Mouse (Mus musculus): ENCODE measurements at regions not wholly inside any gene's neighbourhood (a gene's known extent, or its start where the extent isn't known, plus 50 kb on each side); places are given as distances from the start of the nearest gene placed in this dataset.

DNA sequence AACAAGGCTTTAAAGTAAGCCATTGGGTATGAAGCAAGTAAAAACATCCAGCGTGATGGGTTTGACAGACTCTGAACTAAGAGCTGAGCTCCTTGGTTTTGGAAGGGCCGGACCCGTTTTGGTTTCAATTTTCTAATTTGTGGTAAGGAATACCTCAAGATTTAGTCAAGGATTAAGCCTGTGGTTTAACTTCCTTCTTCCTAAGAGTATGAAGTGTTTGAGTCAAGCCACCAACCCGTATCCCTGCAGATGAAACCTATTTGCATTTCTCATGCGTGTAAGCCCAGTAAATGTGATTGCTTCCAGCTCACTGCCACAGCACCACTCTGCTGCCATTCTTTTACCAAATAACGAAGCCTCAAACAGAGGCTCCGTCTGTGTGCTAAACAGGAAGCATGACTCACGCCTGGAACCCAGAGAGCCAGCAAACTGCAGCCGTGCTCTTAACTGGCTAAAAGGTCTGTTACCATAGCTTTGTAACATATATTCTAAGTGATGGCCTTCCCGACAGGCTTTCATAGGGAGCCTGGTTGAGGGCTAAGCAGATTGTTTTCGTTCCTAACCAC lies 149.7 kb downstream of the Etv1 start:
- H3K9ac ChIP-seq = no peak overlapping the region
- H3K4me1 ChIP-seq = peaks cover 8% of the 10 kb centered on the region
- H3K27me3 ChIP-seq = no peaks in the 10 kb centered on the region
- ATAC-seq (ENCODE audit: insufficient number of reproducible peaks, insufficient read depth, low FRiP score, low TSS enrichment) = peak; percentile 69; the same call in 1 of the 2 replicates
- H3K4me3 ChIP-seq = 0 out of 2 replicates have a peak overlapping the region, but pooled peaks have one; percentile 7
- H3K9me3 ChIP-seq = no peaks in the 10 kb centered on the region
- H3K27ac ChIP-seq = peak overlapping the region; percentile 65; the same call in 1 of the 2 replicates
- WGBS = 15% methylated on average over 11 of the region's 11 CpGs
- H3K36me3 ChIP-seq = no peaks in the 10 kb centered on the region
- H3K4me2 ChIP-seq (replicated peaks) = peak overlapping the region; percentile 35

DNA sequence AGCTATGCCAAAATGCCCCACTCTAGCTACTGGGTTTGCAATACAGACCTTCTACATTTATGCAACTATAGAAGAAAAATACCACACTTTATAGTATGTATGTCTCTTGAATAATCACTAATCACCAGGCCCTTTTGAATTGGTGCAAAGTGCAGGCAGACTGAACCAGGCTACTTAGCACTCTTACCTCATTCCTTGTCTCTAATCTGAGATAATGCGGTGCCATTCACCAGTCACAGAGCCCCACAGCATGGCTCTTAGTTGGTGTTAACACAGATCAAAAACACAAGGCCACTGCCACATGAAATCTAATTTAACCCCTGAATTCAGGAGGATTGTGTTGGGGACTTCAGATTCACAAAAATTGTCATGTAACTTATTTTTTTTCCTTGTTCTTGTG lies 150.5 kb downstream of the Etv1 start:
- Histone ChIP-seq H3K27ac (no peak overlapping the region), H3K4me2 (replicated peaks) (no peak overlapping the region), H3K4me3 (no peak overlapping the region), H3K4me1 (peaks cover 8% of the 10 kb centered on the region), H3K9me3 (no peaks in the 10 kb centered on the region), H3K27me3 (no peaks in the 10 kb centered on the region), H3K36me3 (no peaks in the 10 kb centered on the region), H3K9ac (no peak overlapping the region)
- 65% methylated on average over 1 of the region's 1 CpGs for WGBS
- no peak for ATAC-seq (ENCODE audit: insufficient number of reproducible peaks, insufficient read depth, low FRiP score, low TSS enrichment)

DNA sequence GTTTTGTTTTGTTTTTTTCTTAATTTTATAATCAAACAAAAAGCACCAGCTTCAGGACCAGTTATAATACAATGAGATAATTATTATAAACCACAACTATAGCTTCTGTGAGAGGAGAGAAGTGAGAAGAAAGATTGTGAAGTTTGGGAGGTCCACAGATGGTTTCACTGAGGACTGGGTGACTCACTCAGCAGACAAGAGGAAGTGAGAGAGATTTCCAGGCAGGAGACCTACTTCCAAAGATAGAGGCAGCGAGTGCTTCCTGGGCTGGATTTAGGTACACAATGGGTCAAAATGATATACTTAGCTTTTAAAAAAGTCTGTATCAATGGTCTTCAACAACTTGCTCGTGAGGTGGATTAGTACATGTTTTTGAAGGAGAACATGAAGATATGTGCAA lies 152.6 kb downstream of the Etv1 start:
- ATAC-seq (ENCODE audit: insufficient number of reproducible peaks, insufficient read depth, low FRiP score, low TSS enrichment) = no peak
- no peaks in the 10 kb centered on the region for H3K9me3 ChIP-seq
- no peaks in the 10 kb centered on the region for H3K36me3 ChIP-seq
- H3K27me3 ChIP-seq = no peaks in the 10 kb centered on the region
- H3K9ac ChIP-seq = no peak overlapping the region
- H3K4me3 ChIP-seq = no peak overlapping the region
- H3K4me2 ChIP-seq (replicated peaks) = no peak overlapping the region
- H3K4me1 ChIP-seq = peaks cover 8% of the 10 kb centered on the region
- WGBS = 82% methylated on average over 2 of the region's 2 CpGs
- no peak overlapping the region for H3K27ac ChIP-seq

DNA sequence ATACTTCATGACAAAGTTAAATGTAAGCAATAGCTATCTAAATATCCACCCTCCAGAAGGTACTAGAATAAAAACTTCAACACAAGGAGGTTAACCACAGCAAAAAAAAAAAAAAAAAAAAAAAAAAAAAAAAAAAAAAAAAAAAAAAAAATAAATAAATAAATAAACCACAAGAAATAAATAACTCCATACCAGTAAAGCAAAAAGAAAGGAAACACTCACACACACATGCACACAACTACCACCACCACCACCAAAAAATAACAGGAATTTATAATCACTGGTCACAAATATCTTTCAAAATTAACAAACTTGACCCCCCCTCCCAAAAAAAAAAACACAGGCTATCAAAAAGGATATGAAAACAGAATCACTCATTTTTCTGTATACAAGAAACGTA lies 180.4 kb downstream of the Etv1 start:
- Histone ChIP-seq H3K27ac (no peak overlapping the region), H3K4me3 (no peak overlapping the region), H3K36me3 (no peaks in the 10 kb centered on the region), H3K4me1 (no peaks in the 10 kb centered on the region), H3K9me3 (no peaks in the 10 kb centered on the region), H3K4me2 (replicated peaks) (no peak overlapping the region), H3K9ac (no peak overlapping the region), H3K27me3 (no peaks in the 10 kb centered on the region)
- WGBS = 58% methylated on average over 1 of the region's 1 CpGs
- no peak for ATAC-seq (ENCODE audit: insufficient number of reproducible peaks, insufficient read depth, low FRiP score, low TSS enrichment)

DNA sequence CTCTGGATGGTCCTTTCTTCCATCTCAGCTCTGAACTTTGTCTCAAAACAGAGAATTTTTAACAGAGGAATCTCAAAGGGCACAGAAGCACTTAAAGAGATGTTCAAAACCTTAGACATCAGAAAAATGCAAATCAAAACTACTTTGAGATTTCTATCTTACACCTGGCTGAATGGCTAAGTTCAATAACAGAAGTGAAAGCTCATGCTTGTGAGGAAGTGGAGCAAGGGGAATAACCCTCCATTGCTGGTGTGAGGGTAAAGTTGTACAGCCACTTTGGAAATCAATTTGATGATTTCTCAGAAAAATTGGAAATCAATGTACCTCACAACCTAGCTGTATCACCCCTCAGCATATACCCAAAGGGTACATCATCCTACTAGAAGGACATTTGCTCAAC lies 183.1 kb downstream of the Etv1 start:
- ATAC-seq (ENCODE audit: insufficient number of reproducible peaks, insufficient read depth, low FRiP score, low TSS enrichment) = no peak
- Histone ChIP-seq H3K4me3 (no peak overlapping the region), H3K9ac (no peak overlapping the region), H3K27ac (no peak overlapping the region), H3K4me1 (no peaks in the 10 kb centered on the region), H3K4me2 (replicated peaks) (no peak overlapping the region), H3K9me3 (no peaks in the 10 kb centered on the region), H3K36me3 (no peaks in the 10 kb centered on the region), H3K27me3 (no peaks in the 10 kb centered on the region)

DNA sequence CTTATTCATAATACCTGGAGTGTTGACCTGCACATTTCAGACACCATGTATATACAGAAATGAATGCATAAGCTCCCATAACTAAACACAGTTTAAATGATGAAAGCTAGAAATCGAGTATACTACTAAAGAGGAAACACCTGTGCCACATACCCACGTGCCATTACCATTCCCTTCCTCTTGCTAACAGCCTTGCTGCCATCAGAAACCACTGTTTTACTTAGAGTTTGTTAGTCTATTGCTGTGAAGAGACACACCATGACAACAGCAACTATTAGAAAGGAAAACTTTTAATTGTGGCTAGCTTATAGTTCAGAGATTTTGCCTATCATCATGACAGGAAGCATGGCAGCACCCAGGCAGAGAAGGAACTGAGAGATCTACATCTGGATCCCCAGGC lies 191.2 kb downstream of the Etv1 start:
- Histone ChIP-seq H3K4me3 (no peak overlapping the region), H3K4me1 (no peaks in the 10 kb centered on the region), H3K36me3 (no peaks in the 10 kb centered on the region), H3K27ac (no peak overlapping the region), H3K9me3 (no peaks in the 10 kb centered on the region), H3K27me3 (no peaks in the 10 kb centered on the region), H3K4me2 (replicated peaks) (no peak overlapping the region), H3K9ac (no peak overlapping the region)
- 75% methylated on average over 2 of the region's 2 CpGs for WGBS
- ATAC-seq (ENCODE audit: insufficient number of reproducible peaks, insufficient read depth, low FRiP score, low TSS enrichment) = no peak

DNA sequence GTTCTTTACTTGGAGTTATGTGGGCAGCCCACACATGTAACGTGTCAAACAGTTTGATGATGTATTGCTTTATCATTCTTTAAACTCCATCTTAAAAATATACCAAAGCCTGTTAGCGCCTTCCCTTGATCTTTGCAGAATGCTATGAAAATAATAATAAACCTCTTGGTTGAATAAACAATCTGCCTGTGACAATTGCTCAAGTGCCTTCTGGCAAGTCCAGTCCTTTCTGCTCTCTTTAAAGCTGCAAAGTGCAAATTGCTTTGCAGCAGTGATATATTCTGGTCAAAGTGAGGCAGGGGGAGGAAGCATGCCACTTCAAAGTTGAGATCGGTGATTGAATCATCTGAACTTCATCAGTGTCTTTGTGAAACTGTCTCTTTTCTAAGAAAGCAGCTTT lies 193.0 kb downstream of the Etv1 start:
- no peak overlapping the region for H3K27ac ChIP-seq
- no peak overlapping the region for H3K9ac ChIP-seq
- H3K9me3 ChIP-seq = no peaks in the 10 kb centered on the region
- no peak overlapping the region for H3K4me3 ChIP-seq
- no peaks in the 10 kb centered on the region for H3K4me1 ChIP-seq
- no peak for ATAC-seq (ENCODE audit: insufficient number of reproducible peaks, insufficient read depth, low FRiP score, low TSS enrichment)
- no peaks in the 10 kb centered on the region for H3K27me3 ChIP-seq
- H3K4me2 ChIP-seq (replicated peaks) = no peak overlapping the region
- 77% methylated on average over 3 of the region's 3 CpGs for WGBS
- no peaks in the 10 kb centered on the region for H3K36me3 ChIP-seq

DNA sequence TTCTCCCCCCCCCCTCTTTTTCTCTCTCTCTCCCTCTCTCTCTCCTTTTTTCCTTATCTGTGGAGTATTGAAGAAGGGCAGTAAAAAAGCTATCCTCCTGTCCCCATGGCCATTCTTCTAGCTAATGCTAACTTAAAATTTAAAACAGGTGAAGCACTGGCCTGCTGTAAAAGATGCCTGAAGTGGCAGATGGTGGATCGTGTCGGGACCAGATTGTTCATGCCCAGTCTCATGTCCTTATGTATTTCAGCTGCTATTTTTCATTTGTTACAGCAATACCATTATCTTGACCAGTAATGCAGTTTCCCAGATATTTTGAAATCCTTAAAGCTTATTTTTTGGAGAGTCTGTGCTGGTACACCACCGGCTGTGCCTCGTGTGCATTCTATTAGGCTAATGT lies 196.3 kb downstream of the Etv1 start:
- no peak for ATAC-seq (ENCODE audit: insufficient number of reproducible peaks, insufficient read depth, low FRiP score, low TSS enrichment)
- Histone ChIP-seq H3K4me2 (replicated peaks) (no peak overlapping the region), H3K4me1 (no peaks in the 10 kb centered on the region), H3K36me3 (no peaks in the 10 kb centered on the region), H3K27ac (no peak overlapping the region), H3K27me3 (no peaks in the 10 kb centered on the region), H3K9me3 (no peaks in the 10 kb centered on the region), H3K9ac (no peak overlapping the region), H3K4me3 (no peak overlapping the region)
- WGBS = 66% methylated on average over 4 of the region's 4 CpGs

DNA sequence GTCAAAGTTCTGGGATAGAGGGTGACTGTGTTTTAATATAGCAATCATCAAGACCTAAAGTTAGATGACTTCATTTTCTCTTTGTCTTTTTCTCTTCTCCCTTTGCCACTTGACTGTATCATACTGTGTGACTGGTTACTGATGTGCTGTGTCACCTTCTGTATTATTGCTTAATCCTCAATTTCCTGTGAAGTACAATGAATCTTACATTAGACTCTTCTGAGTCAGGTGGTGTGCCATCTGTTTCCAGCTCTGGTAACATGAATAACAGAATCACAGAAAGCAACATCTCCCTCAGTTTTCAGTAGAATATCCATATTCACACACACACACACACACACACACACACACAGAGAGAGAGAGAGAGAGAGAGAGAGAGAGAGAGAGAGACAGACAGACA lies 203.2 kb downstream of the Etv1 start:
- Histone ChIP-seq H3K9ac (no peak overlapping the region), H3K27me3 (no peaks in the 10 kb centered on the region), H3K9me3 (no peaks in the 10 kb centered on the region), H3K4me2 (replicated peaks) (no peak overlapping the region), H3K27ac (no peak overlapping the region), H3K4me3 (no peak overlapping the region), H3K36me3 (no peaks in the 10 kb centered on the region), H3K4me1 (no peaks in the 10 kb centered on the region)
- no peak for ATAC-seq (ENCODE audit: insufficient number of reproducible peaks, insufficient read depth, low FRiP score, low TSS enrichment)

DNA sequence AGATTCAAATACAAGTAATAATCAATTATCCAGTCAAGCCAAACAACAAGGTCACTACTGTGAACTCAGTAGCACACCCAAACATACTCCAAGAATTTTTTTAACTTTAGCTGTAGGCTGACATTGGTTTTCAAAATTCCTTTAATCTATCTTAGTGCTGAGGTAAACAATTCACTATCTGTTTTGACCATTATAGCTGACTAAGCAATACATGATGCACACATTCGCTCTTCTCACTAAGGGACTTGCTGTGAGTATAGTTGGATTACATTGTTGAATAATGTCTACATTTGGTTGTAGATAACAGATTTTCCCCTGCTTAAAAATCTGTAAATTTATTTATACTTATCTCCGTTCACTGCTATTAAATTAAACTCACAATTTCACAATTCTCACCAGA lies 206.7 kb downstream of the Etv1 start:
- no peak overlapping the region for H3K27ac ChIP-seq
- no peaks in the 10 kb centered on the region for H3K9me3 ChIP-seq
- H3K27me3 ChIP-seq = no peaks in the 10 kb centered on the region
- no peaks in the 10 kb centered on the region for H3K4me1 ChIP-seq
- 93% methylated on average over 2 of the region's 2 CpGs for WGBS
- H3K4me2 ChIP-seq (replicated peaks) = no peak overlapping the region
- no peak for ATAC-seq (ENCODE audit: insufficient number of reproducible peaks, insufficient read depth, low FRiP score, low TSS enrichment)
- H3K9ac ChIP-seq = no peak overlapping the region
- no peak overlapping the region for H3K4me3 ChIP-seq
- no peaks in the 10 kb centered on the region for H3K36me3 ChIP-seq

DNA sequence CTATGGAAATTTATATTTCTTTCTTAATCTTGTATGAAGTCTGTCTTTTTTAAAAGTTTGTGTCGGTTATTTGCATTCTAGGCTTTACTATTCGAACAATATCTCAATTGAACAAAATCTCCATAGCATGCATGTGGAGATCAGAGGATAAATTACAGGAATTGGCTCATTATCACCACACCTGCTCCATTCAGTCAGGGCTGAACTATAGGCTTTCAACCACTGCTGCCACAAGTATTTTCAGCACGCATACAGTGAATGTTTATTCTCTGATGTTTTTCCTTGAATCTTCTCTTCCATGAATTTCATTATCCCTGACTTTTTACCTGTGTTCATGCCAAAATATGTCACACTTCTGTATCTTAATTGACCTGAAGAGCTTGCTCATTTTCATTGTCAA lies 207.2 kb downstream of the Etv1 start:
- Histone ChIP-seq H3K27me3 (no peaks in the 10 kb centered on the region), H3K4me1 (no peaks in the 10 kb centered on the region), H3K36me3 (no peaks in the 10 kb centered on the region), H3K27ac (no peak overlapping the region), H3K9me3 (no peaks in the 10 kb centered on the region), H3K9ac (no peak overlapping the region), H3K4me3 (no peak overlapping the region), H3K4me2 (replicated peaks) (no peak overlapping the region)
- 79% methylated on average over 3 of the region's 3 CpGs for WGBS
- ATAC-seq (ENCODE audit: insufficient number of reproducible peaks, insufficient read depth, low FRiP score, low TSS enrichment) = no peak

DNA sequence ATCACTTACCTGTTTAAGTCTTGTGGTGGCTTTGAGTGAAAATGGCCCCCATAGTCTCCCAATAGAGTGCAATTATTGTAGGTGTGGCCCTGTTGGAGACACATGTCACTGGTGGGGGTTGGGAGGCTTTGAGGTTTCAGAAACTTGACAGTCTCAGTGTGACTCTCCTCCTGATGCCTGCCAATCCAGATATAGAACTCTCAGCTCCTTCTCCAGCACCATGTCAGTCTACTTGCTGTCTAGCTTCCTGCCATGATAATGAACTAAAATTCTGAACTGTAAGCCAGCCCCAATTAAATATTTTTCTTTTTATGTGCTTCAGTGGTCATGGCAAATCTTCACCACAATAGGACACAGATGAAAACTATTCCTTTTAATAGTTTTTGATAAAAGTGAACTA lies 208.1 kb downstream of the Etv1 start:
- no peak overlapping the region for H3K4me3 ChIP-seq
- no peak overlapping the region for H3K27ac ChIP-seq
- no peaks in the 10 kb centered on the region for H3K9me3 ChIP-seq
- no peaks in the 10 kb centered on the region for H3K4me1 ChIP-seq
- no peak overlapping the region for H3K4me2 ChIP-seq (replicated peaks)
- no peak overlapping the region for H3K9ac ChIP-seq
- ATAC-seq (ENCODE audit: insufficient number of reproducible peaks, insufficient read depth, low FRiP score, low TSS enrichment) = no peak
- H3K36me3 ChIP-seq = no peaks in the 10 kb centered on the region
- H3K27me3 ChIP-seq = no peaks in the 10 kb centered on the region

DNA sequence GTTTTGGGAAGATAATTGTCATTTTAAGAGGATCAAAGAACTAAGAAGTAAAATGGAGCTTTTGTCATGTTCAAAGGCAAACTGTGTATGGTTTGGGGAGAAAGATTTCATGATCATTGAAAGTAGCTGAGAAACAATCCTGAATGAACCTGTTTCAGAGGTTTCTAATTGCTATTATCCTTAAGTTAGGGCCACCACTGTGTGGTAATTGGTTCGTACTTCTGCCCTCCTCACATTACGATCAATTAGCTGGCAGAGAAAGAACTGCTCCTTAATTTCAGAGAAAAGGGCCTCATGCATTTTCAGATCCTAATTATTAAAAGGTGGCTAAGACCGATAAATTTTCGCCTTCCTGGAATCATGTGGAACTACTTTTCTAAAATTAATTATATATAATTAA lies 208.6 kb downstream of the Etv1 start:
- H3K4me3 ChIP-seq = no peak overlapping the region
- H3K36me3 ChIP-seq = no peaks in the 10 kb centered on the region
- H3K9me3 ChIP-seq = no peaks in the 10 kb centered on the region
- H3K27me3 ChIP-seq = no peaks in the 10 kb centered on the region
- H3K9ac ChIP-seq = no peak overlapping the region
- no peak for ATAC-seq (ENCODE audit: insufficient number of reproducible peaks, insufficient read depth, low FRiP score, low TSS enrichment)
- no peaks in the 10 kb centered on the region for H3K4me1 ChIP-seq
- H3K27ac ChIP-seq = no peak overlapping the region
- WGBS = 54% methylated on average over 4 of the region's 4 CpGs
- no peak overlapping the region for H3K4me2 ChIP-seq (replicated peaks)

Measured in embryonic facial prominence, embryonic 12.5 days (tissue).